Mouse (Mus musculus) ES-Bruce4 (cell line): ENCODE data around the gene Mknk1. TPM values are rescaled to one million over a fixed set of nuclear protein-coding genes. Genes with fewer than 3 reads are reported as not detected.

Source experiments
- H3K27ac ChIP-seq: 2 replicates; pipeline ENCODE4 v1.5.1; 2012; ENCODE audit warnings: low read length, inconsistent platforms; ENCODE audit not compliant: insufficient read depth
- H3K27me3 ChIP-seq: 2 replicates; pipeline ENCODE4 v1.6.1; 2012; ENCODE audit warnings: mild to moderate bottlenecking, low read length, inconsistent platforms; ENCODE audit not compliant: control insufficient read depth, poor library complexity, insufficient read depth, severe bottlenecking
- H3K36me3 ChIP-seq: 2 replicates; pipeline ENCODE4 v1.6.1; 2012; ENCODE audit warnings: inconsistent platforms, mild to moderate bottlenecking, low read length, moderate library complexity; ENCODE audit not compliant: control insufficient read depth, poor library complexity, insufficient read depth, severe bottlenecking
- H3K4me1 ChIP-seq: one replicate; pipeline ENCODE4 v1.8.1; 2011; ENCODE audit warnings: low read length; ENCODE audit not compliant: control insufficient read depth, insufficient read depth
- H3K4me3 ChIP-seq: 2 replicates; pipeline ENCODE4 v1.5.1; 2011; ENCODE audit warnings: low read depth, mild to moderate bottlenecking, low read length
- H3K9ac ChIP-seq: 2 replicates; pipeline ENCODE4 v1.6.1; 2012; ENCODE audit warnings: low read depth, mild to moderate bottlenecking, inconsistent platforms; ENCODE audit not compliant: poor library complexity, severe bottlenecking
- H3K9me3 ChIP-seq: replicated peaks from 2 replicates; pipeline ENCODE4 v1.6.1; 2012; ENCODE audit warnings: mild to moderate bottlenecking, low read length, inconsistent platforms; ENCODE audit not compliant: control insufficient read depth, poor library complexity, insufficient read depth, severe bottlenecking
- CTCF ChIP-seq: IDR thresholded peaks from one replicate; pipeline ENCODE4 v1.8.1; 2011; ENCODE audit warnings: low read depth, low read length
- EP300 ChIP-seq: IDR thresholded peaks from 2 replicates; pipeline ENCODE4 v1.6.1; 2011; ENCODE audit warnings: low read depth, low read length; ENCODE audit not compliant: insufficient read depth
- POLR2A ChIP-seq: IDR thresholded peaks from one replicate; pipeline ENCODE4 v1.8.1; 2011; ENCODE audit warnings: low read length; ENCODE audit not compliant: insufficient read depth
- polyA plus RNA-seq: library from polyadenylated mRNA; stranded (reverse); fragments of >200 nt; gene quantifications from 2 replicates; pipeline ENCODE4 v1.2.4, GENCODE M21; 2011; ENCODE audit warnings: low read depth; ENCODE audit not compliant: missing spikeins, insufficient read depth, insufficient read length

Mknk1 gene
- polyA plus RNA-seq, 1 experiment: 22.8 TPM

GRCm38 (mm10) chr4:115908641-115909040 lies 69.6 kb downstream of the Mknk1 start:
- Histone ChIP-seq H3K27ac (no peak overlapping the region), H3K9ac (no peak overlapping the region), H3K4me1 (no peaks in the 10 kb centered on the region), H3K9me3 (no peaks in the 10 kb centered on the region), H3K4me3 (no peak overlapping the region), H3K36me3 (no peaks in the 10 kb centered on the region), H3K27me3 (no peaks in the 10 kb centered on the region; the same call in 1 of the 2 replicates)
- TF ChIP-seq CTCF: no peak
- no peak for TF ChIP-seq EP300
- TF ChIP-seq POLR2A: no peak

- TF ChIP-seq POLR2A (no peak), EP300 (0 out of 2 replicates have a peak, but pooled peaks have one; percentile 38)
- H3K4me1 ChIP-seq: no peaks in the 10 kb centered on the region
- no peaks in the 10 kb centered on the region for H3K36me3 ChIP-seq
- H3K9me3 ChIP-seq: no peaks in the 10 kb centered on the region
- H3K27me3 ChIP-seq: no peaks in the 10 kb centered on the region
- no peak overlapping the region for H3K9ac ChIP-seq
- H3K27ac ChIP-seq: no peak overlapping the region
- H3K4me3 ChIP-seq: no peak overlapping the region
Measured at GRCm38 (mm10) chr4:115911586-115911985, 72.6 kb downstream of the Mknk1 start.

DNA sequence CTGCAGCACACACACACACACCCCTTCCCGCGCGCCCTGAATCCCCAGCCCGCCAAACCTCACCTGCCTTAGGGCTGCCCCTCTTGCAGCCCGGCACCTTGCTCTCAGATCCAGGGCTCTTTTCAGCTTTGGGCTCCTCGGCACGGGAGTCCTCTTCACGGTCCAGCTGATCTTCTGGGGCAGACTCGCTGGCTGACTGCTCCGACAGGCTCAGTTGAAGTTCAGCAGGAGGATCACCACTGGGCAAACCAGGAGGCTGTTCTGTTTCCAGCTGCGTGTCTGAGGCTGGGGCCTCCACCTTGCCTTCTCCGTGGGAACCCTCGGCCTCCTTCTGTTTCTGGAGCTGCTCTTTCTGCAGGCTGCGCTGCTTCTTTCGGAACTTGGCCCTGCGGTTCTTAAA lies 80.9 kb downstream of the Mknk1 start:
- Histone ChIP-seq H3K27me3 (no peaks in the 10 kb centered on the region), H3K9ac (no peak overlapping the region), H3K27ac (no peak overlapping the region), H3K4me3 (no peak overlapping the region), H3K9me3 (no peaks in the 10 kb centered on the region), H3K4me1 (no peaks in the 10 kb centered on the region), H3K36me3 (no peaks in the 10 kb centered on the region)
- no peak for TF ChIP-seq EP300
- TF ChIP-seq CTCF: no peak
- TF ChIP-seq POLR2A: no peak

- Histone ChIP-seq H3K4me3 (no peak overlapping the region), H3K9ac (no peak overlapping the region), H3K27me3 (no peaks in the 10 kb centered on the region), H3K27ac (no peak overlapping the region), H3K36me3 (no peaks in the 10 kb centered on the region), H3K4me1 (no peaks in the 10 kb centered on the region), H3K9me3 (no peaks in the 10 kb centered on the region)
- TF ChIP-seq EP300 (no peak), CTCF (no peak), POLR2A (no peak)
Measured at GRCm38 (mm10) chr4:115922688-115923087, 83.7 kb downstream of the Mknk1 start.

GRCm38 (mm10) chr4:115923262-115923880 lies 84.4 kb downstream of the Mknk1 start:
- H3K36me3 ChIP-seq: no peaks in the 10 kb centered on the region
- H3K4me1 ChIP-seq: no peaks in the 10 kb centered on the region
- no peak for TF ChIP-seq CTCF
- no peak for TF ChIP-seq EP300
- no peak for TF ChIP-seq POLR2A
- no peaks in the 10 kb centered on the region for H3K27me3 ChIP-seq
- H3K9ac ChIP-seq: no peak overlapping the region
- H3K27ac ChIP-seq: no peak overlapping the region
- H3K9me3 ChIP-seq: no peaks in the 10 kb centered on the region
- H3K4me3 ChIP-seq: no peak overlapping the region

GRCm38 (mm10) chr4:115927637-115928036 lies 88.6 kb downstream of the Mknk1 start:
- no peaks in the 10 kb centered on the region for H3K4me1 ChIP-seq
- H3K27ac ChIP-seq: no peak overlapping the region
- no peaks in the 10 kb centered on the region for H3K27me3 ChIP-seq
- H3K36me3 ChIP-seq: no peaks in the 10 kb centered on the region
- no peak overlapping the region for H3K4me3 ChIP-seq
- TF ChIP-seq EP300 (no peak), CTCF (no peak), POLR2A (no peak)
- H3K9me3 ChIP-seq: no peaks in the 10 kb centered on the region
- H3K9ac ChIP-seq: no peak overlapping the region

Other genes starting within 250 kb of the Mknk1 start
- not detected in 2 replicates for gene Cyp4a32, start 238.2 kb upstream of the Mknk1 start, polyA plus RNA-seq
- not detected in 2 replicates for gene Cyp4b1, start 191.5 kb upstream of the Mknk1 start, polyA plus RNA-seq
- 33.9 and 35.7 TPM in 2 replicates for gene Efcab14, start 101.5 kb upstream of the Mknk1 start, polyA plus RNA-seq
- gene Tex38, start 58.2 kb upstream of the Mknk1 start, polyA plus RNA-seq: not detected in 2 replicates
- gene Atpaf1, start 54.4 kb upstream of the Mknk1 start, polyA plus RNA-seq: 35.2 and 35.7 TPM in 2 replicates
- gene Mob3c, start 11.1 kb upstream of the Mknk1 start, polyA plus RNA-seq: 3.1 and 4.3 TPM in 2 replicates
- not detected in 2 replicates for gene Kncn, start 45.2 kb downstream of the Mknk1 start, polyA plus RNA-seq
- not detected in 2 replicates for gene 6430628N08Rik, start 51.5 kb downstream of the Mknk1 start, polyA plus RNA-seq
- 0.70 and 0.88 TPM in 2 replicates for gene Dmbx1, start 100.7 kb downstream of the Mknk1 start, polyA plus RNA-seq
- gene Faah, start 178.7 kb downstream of the Mknk1 start, polyA plus RNA-seq: 1.9 and 2.7 TPM in 2 replicates
- 11.7 and 14.4 TPM in 2 replicates for gene Nsun4, start 214.7 kb downstream of the Mknk1 start, polyA plus RNA-seq
- gene Uqcrh, start 235.9 kb downstream of the Mknk1 start, polyA plus RNA-seq: 406 and 433 TPM in 2 replicates
- 38.3 and 42.7 TPM in 2 replicates for gene Lrrc41, start 236.1 kb downstream of the Mknk1 start, polyA plus RNA-seq